Mouse (Mus musculus): ENCODE measurements at regions not wholly inside any gene's neighbourhood (a gene's known extent, or its start where the extent isn't known, plus 50 kb on each side); places are given as distances from the start of the nearest gene placed in this dataset.

DNA sequence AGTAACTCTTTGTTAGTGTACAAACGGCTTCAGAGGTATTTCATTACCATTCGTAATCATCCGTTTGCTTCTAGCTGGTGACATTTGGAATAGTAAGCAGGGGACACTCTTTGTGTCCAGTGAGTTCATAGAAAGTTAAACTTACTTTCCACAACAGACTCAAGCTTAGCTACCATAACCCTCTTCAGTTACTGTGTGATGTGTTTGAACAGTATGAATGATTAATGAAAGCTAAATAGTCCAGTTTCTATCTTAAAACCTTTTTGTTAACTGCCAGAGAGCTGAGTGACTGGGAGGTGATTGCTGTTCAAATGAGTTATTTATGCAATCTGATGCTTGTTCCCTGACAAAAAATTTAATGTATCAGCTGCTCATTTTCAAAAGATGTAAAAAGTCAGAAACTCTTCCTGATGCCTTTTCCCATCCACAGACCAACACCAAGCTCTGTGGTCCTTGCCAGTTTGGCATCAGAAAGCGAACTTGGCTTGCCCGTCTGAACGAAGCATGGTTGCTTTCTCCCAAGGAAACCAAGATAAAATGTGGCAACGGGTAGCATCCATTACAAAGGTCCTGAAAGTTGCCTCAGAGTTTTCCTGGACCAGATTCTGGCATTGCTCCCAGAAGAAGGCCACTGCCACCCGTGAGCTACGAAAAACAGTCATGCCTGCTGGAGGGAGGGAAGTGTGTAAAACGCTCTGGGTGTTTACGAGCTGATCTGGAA, 491.5 kb downstream of the Sox2 start:
- Histone ChIP-seq H3K4me1 (ENCODE audit: insufficient read depth, low read depth, low read length) (no peaks in the 10 kb centered on the region), H3K9me3 (replicated peaks) (peaks cover 12% of the 10 kb centered on the region), H3K27me3 (ENCODE audit: insufficient read depth, low read length) (no peaks in the 10 kb centered on the region), H3K36me3 (replicated peaks) (no peaks in the 10 kb centered on the region), H3K4me3 (ENCODE audit: low read depth, low read length) (no peak overlapping the region)
- DNase-seq (ENCODE audit: low spot score) = no peak
- no peak for TF ChIP-seq CTCF (IDR thresholded peaks at IDR 0.05; ENCODE audit: low read depth, low read length)
- no peak for TF ChIP-seq GATA2 (IDR thresholded peaks at IDR 0.05; ENCODE audit: borderline replicate concordance, low read depth, low read length)
- TF ChIP-seq GATA1 (IDR thresholded peaks at IDR 0.05; ENCODE audit: borderline replicate concordance, low read length) = no peak
- no peak for TF ChIP-seq TAL1 (conservative IDR thresholded peaks at IDR 0.05; ENCODE audit: low read depth, low read length)
- TF ChIP-seq POLR2AphosphoS5 (IDR thresholded peaks at IDR 0.05; ENCODE audit: insufficient replicate concordance, low read depth, low read length) = no peak
- ATAC-seq (ENCODE audit: extremely low read depth, insufficient number of reproducible peaks, low FRiP score, poor library complexity, severe bottlenecking) = no peak

DNA sequence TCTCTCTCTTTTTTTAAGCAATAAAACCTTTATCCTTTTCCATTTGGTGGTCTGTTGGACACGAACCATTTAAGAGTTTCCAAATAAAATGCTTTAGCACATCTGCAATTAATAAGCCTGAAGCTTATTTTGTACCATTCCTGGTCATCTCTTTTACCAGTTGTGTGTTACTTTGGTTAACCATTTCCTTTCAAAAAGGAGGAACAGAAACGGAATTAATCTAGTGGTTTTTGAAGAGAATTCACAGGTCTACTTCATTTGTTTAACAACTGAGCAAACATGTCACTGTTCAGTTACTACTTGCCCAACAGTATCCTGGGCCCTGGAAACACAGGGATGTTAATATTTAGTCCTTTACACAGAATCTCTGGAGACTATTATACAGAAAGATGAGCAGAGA, 492.5 kb downstream of the Sox2 start:
- ATAC-seq (ENCODE audit: extremely low read depth, insufficient number of reproducible peaks, low FRiP score, poor library complexity, severe bottlenecking) = no peak
- no peak overlapping the region for H3K4me3 ChIP-seq (ENCODE audit: low read depth, low read length)
- no peaks in the 10 kb centered on the region for H3K27me3 ChIP-seq (ENCODE audit: insufficient read depth, low read length)
- DNase-seq (ENCODE audit: low spot score) = no peak
- H3K4me1 ChIP-seq (ENCODE audit: insufficient read depth, low read depth, low read length) = no peaks in the 10 kb centered on the region
- no peaks in the 10 kb centered on the region for H3K36me3 ChIP-seq (replicated peaks)
- TF ChIP-seq GATA1 (IDR thresholded peaks at IDR 0.05; ENCODE audit: borderline replicate concordance, low read length) = no peak
- no peak for TF ChIP-seq POLR2AphosphoS5 (IDR thresholded peaks at IDR 0.05; ENCODE audit: insufficient replicate concordance, low read depth, low read length)
- TF ChIP-seq GATA2 (IDR thresholded peaks at IDR 0.05; ENCODE audit: borderline replicate concordance, low read depth, low read length) = no peak
- no peak for TF ChIP-seq CTCF (IDR thresholded peaks at IDR 0.05; ENCODE audit: low read depth, low read length)
- TF ChIP-seq TAL1 (conservative IDR thresholded peaks at IDR 0.05; ENCODE audit: low read depth, low read length) = no peak
- H3K9me3 ChIP-seq (replicated peaks) = peaks cover 14% of the 10 kb centered on the region

DNA sequence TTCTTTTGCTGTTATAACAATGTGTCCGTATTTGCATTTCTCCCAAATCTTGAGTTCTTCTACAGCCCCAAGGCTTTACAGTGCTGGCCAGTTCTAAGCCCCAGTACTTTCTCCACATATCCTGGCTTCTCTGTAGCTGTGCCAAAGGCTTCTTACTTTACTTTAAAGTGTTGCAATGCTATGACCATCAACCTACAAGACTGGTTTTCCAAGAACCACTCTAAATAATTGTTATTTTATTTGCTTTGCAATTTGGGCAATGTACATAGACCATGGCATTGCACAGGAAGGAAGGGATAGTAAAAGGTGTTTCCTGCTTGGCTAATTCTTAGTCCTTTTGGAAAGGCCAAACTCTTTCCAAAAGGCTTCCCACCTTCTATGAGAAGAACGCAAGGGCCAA, 495.4 kb downstream of the Sox2 start:
- DNase-seq (ENCODE audit: low spot score) (no peak), ATAC-seq (ENCODE audit: extremely low read depth, insufficient number of reproducible peaks, low FRiP score, poor library complexity, severe bottlenecking) (no peak)
- H3K9me3 ChIP-seq (replicated peaks) = peaks cover 25% of the 10 kb centered on the region
- no peak for TF ChIP-seq GATA1 (IDR thresholded peaks at IDR 0.05; ENCODE audit: borderline replicate concordance, low read length)
- no peak for TF ChIP-seq GATA2 (IDR thresholded peaks at IDR 0.05; ENCODE audit: borderline replicate concordance, low read depth, low read length)
- no peak for TF ChIP-seq TAL1 (conservative IDR thresholded peaks at IDR 0.05; ENCODE audit: low read depth, low read length)
- no peak for TF ChIP-seq CTCF (IDR thresholded peaks at IDR 0.05; ENCODE audit: low read depth, low read length)
- no peak for TF ChIP-seq POLR2AphosphoS5 (IDR thresholded peaks at IDR 0.05; ENCODE audit: insufficient replicate concordance, low read depth, low read length)
- no peak overlapping the region for H3K4me3 ChIP-seq (ENCODE audit: low read depth, low read length)
- no peaks in the 10 kb centered on the region for H3K27me3 ChIP-seq (ENCODE audit: insufficient read depth, low read length)
- no peaks in the 10 kb centered on the region for H3K36me3 ChIP-seq (replicated peaks)
- no peaks in the 10 kb centered on the region for H3K4me1 ChIP-seq (ENCODE audit: insufficient read depth, low read depth, low read length)

DNA sequence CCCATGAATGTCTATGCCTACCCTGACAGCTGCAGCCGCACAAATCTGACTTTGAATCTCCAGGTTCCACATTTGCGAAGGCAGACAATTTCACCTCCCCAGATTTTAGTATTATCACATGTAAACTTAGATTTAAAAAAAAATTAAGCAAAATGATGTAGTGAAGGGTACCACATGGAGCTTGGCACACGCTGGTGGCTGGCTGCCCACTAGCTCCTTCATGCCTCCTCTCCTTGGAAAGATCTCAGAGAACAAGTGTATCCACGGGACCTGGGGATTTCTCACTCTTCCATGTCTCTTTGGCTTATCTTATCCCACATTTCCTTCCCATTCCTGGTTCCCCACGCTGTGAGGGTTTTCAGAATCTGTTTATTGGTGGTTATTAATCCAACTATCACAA, 496.5 kb downstream of the Sox2 start:
- H3K36me3 ChIP-seq (replicated peaks) = no peaks in the 10 kb centered on the region
- H3K4me1 ChIP-seq (ENCODE audit: insufficient read depth, low read depth, low read length) = no peaks in the 10 kb centered on the region
- no peak for DNase-seq (ENCODE audit: low spot score)
- H3K9me3 ChIP-seq (replicated peaks) = peaks cover 30% of the 10 kb centered on the region
- no peaks in the 10 kb centered on the region for H3K27me3 ChIP-seq (ENCODE audit: insufficient read depth, low read length)
- no peak for ATAC-seq (ENCODE audit: extremely low read depth, insufficient number of reproducible peaks, low FRiP score, poor library complexity, severe bottlenecking)
- no peak overlapping the region for H3K4me3 ChIP-seq (ENCODE audit: low read depth, low read length)
- TF ChIP-seq TAL1 (conservative IDR thresholded peaks at IDR 0.05; ENCODE audit: low read depth, low read length) (no peak), POLR2AphosphoS5 (IDR thresholded peaks at IDR 0.05; ENCODE audit: insufficient replicate concordance, low read depth, low read length) (no peak), CTCF (IDR thresholded peaks at IDR 0.05; ENCODE audit: low read depth, low read length) (no peak), GATA2 (IDR thresholded peaks at IDR 0.05; ENCODE audit: borderline replicate concordance, low read depth, low read length) (no peak), GATA1 (IDR thresholded peaks at IDR 0.05; ENCODE audit: borderline replicate concordance, low read length) (no peak)

DNA sequence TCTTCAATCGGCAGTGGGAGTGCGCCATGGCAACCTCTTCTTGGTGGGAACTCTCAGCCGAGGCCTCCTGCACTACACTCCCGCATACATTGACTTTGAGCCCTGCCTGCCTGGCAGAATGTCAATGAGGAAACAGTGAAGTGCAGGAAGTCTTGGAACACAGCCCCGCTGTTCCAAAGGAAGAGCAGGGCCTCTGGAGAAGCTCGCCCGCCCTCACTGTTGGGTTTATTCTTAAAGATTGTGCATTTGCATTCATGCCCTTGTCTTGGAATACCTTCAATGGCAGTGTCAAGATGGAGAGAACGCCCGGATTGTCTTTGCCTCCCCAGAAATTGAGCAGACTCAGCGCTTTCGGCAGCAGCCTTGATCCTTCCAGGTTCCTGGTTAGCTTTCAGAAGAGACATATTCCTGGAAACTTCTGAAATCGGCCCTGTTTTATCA, 499.1 kb downstream of the Sox2 start:
- H3K4me3 ChIP-seq (ENCODE audit: low read depth, low read length) = no peak overlapping the region
- H3K27me3 ChIP-seq (ENCODE audit: insufficient read depth, low read length) = no peaks in the 10 kb centered on the region
- H3K36me3 ChIP-seq (replicated peaks) = no peaks in the 10 kb centered on the region
- TF ChIP-seq GATA2 (IDR thresholded peaks at IDR 0.05; ENCODE audit: borderline replicate concordance, low read depth, low read length) (no peak), POLR2AphosphoS5 (IDR thresholded peaks at IDR 0.05; ENCODE audit: insufficient replicate concordance, low read depth, low read length) (no peak), TAL1 (conservative IDR thresholded peaks at IDR 0.05; ENCODE audit: low read depth, low read length) (no peak), CTCF (IDR thresholded peaks at IDR 0.05; ENCODE audit: low read depth, low read length) (no peak), GATA1 (IDR thresholded peaks at IDR 0.05; ENCODE audit: borderline replicate concordance, low read length) (no peak)
- ATAC-seq (ENCODE audit: extremely low read depth, insufficient number of reproducible peaks, low FRiP score, poor library complexity, severe bottlenecking) (no peak), DNase-seq (ENCODE audit: low spot score) (no peak)
- no peaks in the 10 kb centered on the region for H3K4me1 ChIP-seq (ENCODE audit: insufficient read depth, low read depth, low read length)
- H3K9me3 ChIP-seq (replicated peaks) = peaks cover 38% of the 10 kb centered on the region

DNA sequence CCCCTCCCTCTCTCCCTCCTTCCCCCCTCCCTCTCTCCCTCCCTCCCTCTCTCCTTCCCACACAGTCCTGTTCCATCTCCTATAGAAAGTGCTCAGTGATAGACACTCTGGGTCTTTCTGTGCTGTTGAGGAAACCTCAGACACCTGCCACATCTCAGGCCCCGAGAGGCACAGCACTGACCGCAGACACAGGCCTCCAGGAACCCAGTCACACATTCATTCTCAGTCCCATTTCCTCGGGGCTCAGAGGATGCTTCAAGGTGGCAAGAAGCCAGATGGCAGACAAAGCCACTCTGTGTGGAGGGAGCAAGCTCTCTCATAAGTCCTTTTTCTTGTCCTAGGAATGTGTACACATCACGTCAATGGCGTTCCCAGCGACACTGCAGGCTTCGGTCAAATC, 502.0 kb downstream of the Sox2 start:
- Histone ChIP-seq H3K36me3 (replicated peaks) (no peaks in the 10 kb centered on the region), H3K4me1 (ENCODE audit: insufficient read depth, low read depth, low read length) (no peaks in the 10 kb centered on the region), H3K27me3 (ENCODE audit: insufficient read depth, low read length) (no peaks in the 10 kb centered on the region), H3K4me3 (ENCODE audit: low read depth, low read length) (no peak overlapping the region), H3K9me3 (replicated peaks) (peaks cover 32% of the 10 kb centered on the region)
- DNase-seq (ENCODE audit: low spot score) = no peak
- TF ChIP-seq TAL1 (conservative IDR thresholded peaks at IDR 0.05; ENCODE audit: low read depth, low read length) = no peak
- no peak for TF ChIP-seq CTCF (IDR thresholded peaks at IDR 0.05; ENCODE audit: low read depth, low read length)
- TF ChIP-seq GATA2 (IDR thresholded peaks at IDR 0.05; ENCODE audit: borderline replicate concordance, low read depth, low read length) = no peak
- TF ChIP-seq GATA1 (IDR thresholded peaks at IDR 0.05; ENCODE audit: borderline replicate concordance, low read length) = no peak
- TF ChIP-seq POLR2AphosphoS5 (IDR thresholded peaks at IDR 0.05; ENCODE audit: insufficient replicate concordance, low read depth, low read length) = no peak
- ATAC-seq (ENCODE audit: extremely low read depth, insufficient number of reproducible peaks, low FRiP score, poor library complexity, severe bottlenecking) = no peak

Data from G1E (cell line).